Mouse (Mus musculus): ENCODE measurements around the gene Gtf2h3. TPM values are rescaled to one million over a fixed set of nuclear protein-coding genes. Genes with fewer than 3 reads are reported as not detected.

The Gtf2h3 gene
- polyA plus RNA-seq (2015; fragmentation: Nextera tagmentation; extraction: Ambion mirVana) = 19.6 and 24.5 TPM in 2 replicates

GRCm38 (mm10) chr5:124578633-124579317 lies at the start of gene Gtf2h3, which contains the start of gene Eif2b1:
TSS of gene Gtf2h3 (plus strand) at chr5:124579140.
TSS of gene Eif2b1 (minus strand) at chr5:124579131.

GRCm38 (mm10) chr5:124530655-124531582 lies 48.0 kb upstream of the Gtf2h3 start, which contains the start of gene Rilpl1:
TSS of gene Rilpl1 (minus strand) at chr5:124531391.

GRCm38 (mm10) chr5:124540383-124540786 lies 38.6 kb upstream of the Gtf2h3 start, which contains the start of gene Tmed2:
TSS of gene Tmed2 (plus strand) at chr5:124540695.

GRCm38 (mm10) chr5:124552558-124553307 lies 26.2 kb upstream of the Gtf2h3 start, which contains the start of gene Ddx55:
TSS of gene Ddx55 (plus strand) at chr5:124552864.

GRCm38 (mm10) chr5:124628448-124629363 lies 49.8 kb downstream of the Gtf2h3 start, which contains the start of gene Atp6v0a2:
TSS of gene Atp6v0a2 (plus strand) at chr5:124628576.

Other genes with a start within 250 kb of the Gtf2h3 start
- gene Cdk2ap1, start 216.1 kb upstream of the Gtf2h3 start, polyA plus RNA-seq (2015; fragmentation: Nextera tagmentation; extraction: Ambion mirVana) = 61.2 and 82.7 TPM in 2 replicates
- gene Sbno1, start 153.1 kb upstream of the Gtf2h3 start, polyA plus RNA-seq (2015; fragmentation: Nextera tagmentation; extraction: Ambion mirVana) = 35.2 and 36.9 TPM in 2 replicates
- 18.0 and 26.4 TPM in 2 replicates for gene Kmt5a, start 139.2 kb upstream of the Gtf2h3 start, polyA plus RNA-seq (2015; fragmentation: Nextera tagmentation; extraction: Ambion mirVana)
- gene Rilpl2, start 100.8 kb upstream of the Gtf2h3 start, polyA plus RNA-seq (2015; fragmentation: Nextera tagmentation; extraction: Ambion mirVana) = 14.4 and 23.1 TPM in 2 replicates
- 13.4 and 15.0 TPM in 2 replicates for gene Snrnp35, start 96.0 kb upstream of the Gtf2h3 start, polyA plus RNA-seq (2015; fragmentation: Nextera tagmentation; extraction: Ambion mirVana)
- 69.3 and 90.5 TPM in 2 replicates for gene Rilpl1, start 47.7 kb upstream of the Gtf2h3 start, polyA plus RNA-seq (2015; fragmentation: Nextera tagmentation; extraction: Ambion mirVana)
- 349 and 403 TPM in 2 replicates for gene Tmed2, start 38.4 kb upstream of the Gtf2h3 start, polyA plus RNA-seq (2015; fragmentation: Nextera tagmentation; extraction: Ambion mirVana)
- gene Ddx55, start 26.3 kb upstream of the Gtf2h3 start, polyA plus RNA-seq (2015; fragmentation: Nextera tagmentation; extraction: Ambion mirVana) = 4.3 and 5.4 TPM in 2 replicates
- 57.1 and 60.7 TPM in 2 replicates for gene Eif2b1, start within 50 bp of the Gtf2h3 start, polyA plus RNA-seq (2015; fragmentation: Nextera tagmentation; extraction: Ambion mirVana)
- gene Atp6v0a2, start 49.4 kb downstream of the Gtf2h3 start, polyA plus RNA-seq (2015; fragmentation: Nextera tagmentation; extraction: Ambion mirVana) = 17.0 and 19.4 TPM in 2 replicates
- 0.01 TPM in 1 of 2 replicates, not detected in the other for gene Dnah10, start 145.9 kb downstream of the Gtf2h3 start, polyA plus RNA-seq (2015; fragmentation: Nextera tagmentation; extraction: Ambion mirVana)

Data from skeletal muscle tissue, postnatal 0 days (tissue).